Mouse (Mus musculus): Measurements from ENCODE around the gene Trcg1.

DNA sequence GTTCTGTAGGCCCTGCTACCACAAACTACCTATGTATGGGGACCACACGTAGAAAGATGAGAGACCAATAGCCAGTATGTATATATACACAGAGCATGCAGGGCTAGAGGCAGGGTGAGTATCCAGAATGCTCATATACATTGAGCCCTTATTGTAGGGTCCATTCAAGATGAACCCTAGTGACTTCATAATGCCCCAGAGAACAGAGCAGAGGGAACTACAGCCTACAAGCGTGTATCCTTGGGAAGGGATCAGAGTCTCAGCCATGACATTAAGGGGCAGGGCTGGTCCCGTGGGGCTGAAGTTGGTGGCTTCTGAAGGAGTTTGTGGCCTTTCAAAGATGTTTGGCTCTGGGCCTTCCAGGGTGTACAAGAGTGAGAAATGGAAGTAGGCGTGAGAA, 13.7 kb downstream of the Trcg1 start:
- TF ChIP-seq GATA1 (IDR thresholded peaks at IDR 0.05; ENCODE audit: low read length) (no peak), TAL1 (IDR thresholded peaks at IDR 0.05; ENCODE audit: low read length) (no peak)
